Mouse (Mus musculus): ENCODE results near the gene A830018L16Rik.
"Not testable (repeated sequence)": the region's sequence is repeated elsewhere in the genome, so short reads cannot be mapped to it uniquely, and the experiment has no call there.

The A830018L16Rik gene

DNA sequence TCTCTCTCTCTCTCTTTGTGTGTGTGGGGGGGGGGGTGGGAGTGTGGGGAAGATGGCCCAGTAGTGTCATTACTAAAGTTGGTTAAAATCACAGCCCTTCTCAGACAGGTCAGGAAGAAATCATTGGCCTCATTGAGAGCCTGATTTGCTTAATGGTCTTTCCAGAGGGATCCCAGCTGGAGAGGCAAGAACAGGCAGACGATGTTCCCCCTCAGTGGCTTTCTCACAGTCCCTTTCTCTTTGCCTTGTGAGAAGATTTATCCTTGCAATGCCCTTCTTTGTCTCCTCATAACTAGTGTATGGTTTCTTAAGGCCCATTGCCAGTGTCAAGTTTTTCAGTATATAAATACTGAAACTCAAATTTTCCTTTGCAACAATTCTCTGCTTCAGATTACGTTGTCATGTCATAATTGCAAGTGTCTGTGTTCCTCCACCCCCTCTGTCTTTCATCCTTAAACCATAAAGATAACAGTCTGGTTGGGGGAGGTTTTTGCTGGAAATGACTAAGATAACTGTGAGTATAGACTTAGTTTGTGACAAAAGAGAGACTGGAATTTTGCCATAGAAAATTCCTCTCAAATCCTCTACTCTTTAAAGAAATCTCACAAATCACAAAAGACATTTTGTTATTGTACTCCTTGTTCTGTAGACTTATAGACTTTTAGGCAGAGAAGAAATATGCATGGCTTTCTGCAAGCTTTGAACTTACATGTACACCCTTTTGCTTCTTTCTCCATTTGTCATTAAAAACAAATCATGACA lies 595.1 kb downstream of the A830018L16Rik start:
- no peak for DNase-seq

DNA sequence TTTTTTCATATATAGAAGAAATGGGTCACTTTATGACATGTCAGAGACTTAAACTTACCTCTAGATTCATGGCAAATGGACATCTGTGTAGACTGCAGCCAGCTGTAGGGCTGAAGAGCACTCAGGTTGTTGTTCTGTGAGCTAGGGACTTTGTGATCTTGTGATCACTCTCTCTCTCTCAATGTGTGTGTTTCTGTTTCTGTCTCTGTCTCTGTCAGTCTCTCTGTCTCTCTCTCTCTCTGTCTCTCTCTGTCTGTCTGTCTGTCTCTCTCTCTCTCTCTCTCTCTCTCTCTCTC lies 595.6 kb downstream of the A830018L16Rik start:
- no peak for DNase-seq

DNA sequence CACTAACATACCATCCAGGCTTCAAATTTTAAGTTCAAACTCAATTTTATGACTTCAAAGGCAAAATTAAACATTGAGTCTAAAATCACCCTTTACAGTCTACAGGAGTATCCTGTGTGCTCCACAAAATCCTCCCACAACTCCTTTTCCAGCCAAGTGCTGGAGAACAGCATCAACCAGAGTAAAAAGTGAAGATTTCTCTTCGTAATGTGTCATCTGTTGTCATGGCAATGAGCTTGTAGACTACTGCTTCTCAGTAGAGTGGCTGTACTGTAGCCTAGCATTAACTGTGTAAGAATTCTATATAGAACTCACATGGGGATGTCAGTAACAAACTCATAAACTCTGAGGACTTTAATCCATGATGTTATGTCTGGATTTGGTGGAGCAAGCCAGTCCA lies 596.7 kb downstream of the A830018L16Rik start:
- DNase-seq: no peak

DNA sequence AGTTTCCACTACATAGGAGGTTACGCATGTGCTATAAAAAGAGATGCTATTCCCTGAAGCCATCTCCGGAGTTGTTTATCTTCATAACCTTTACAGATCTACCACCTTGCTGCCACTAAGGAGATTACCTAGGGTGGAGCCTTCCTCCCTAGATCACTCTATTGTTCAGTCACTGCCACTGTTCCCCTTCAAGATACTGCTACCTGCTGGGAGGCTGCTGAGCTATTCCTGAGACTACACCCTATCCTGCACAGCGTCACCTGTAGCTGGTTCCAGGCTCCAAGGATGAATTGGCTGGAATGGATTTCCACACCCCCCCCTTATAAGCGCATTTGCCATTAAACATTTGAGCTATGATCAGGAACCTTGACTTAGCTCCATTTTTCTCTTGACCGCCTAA lies 606.7 kb downstream of the A830018L16Rik start:
- DNase-seq: not testable (repeated sequence)
